Mouse (Mus musculus) lung, adult 2 months (tissue): ENCODE measurements at regions not wholly inside any gene's neighbourhood (a gene's known extent, or its start where the extent isn't known, plus 50 kb on each side); places are given as distances from the start of the nearest gene placed in this dataset.

Source experiments
- CTCF ChIP-seq: fragments of 200-500 bp; IDR thresholded peaks from 2 replicates; pipeline ENCODE4 v1.5.1; 2011; ENCODE audit warnings: mild to moderate bottlenecking, low read length, control low read depth; ENCODE audit not compliant: insufficient read depth
- POLR2A ChIP-seq: fragments of 200-500 bp; IDR thresholded peaks from 2 replicates; pipeline ENCODE4 v1.6.1; 2011; ENCODE audit warnings: low read depth, mild to moderate bottlenecking, control low read depth, low read length, borderline replicate concordance; ENCODE audit errors: extremely low read depth

DNA sequence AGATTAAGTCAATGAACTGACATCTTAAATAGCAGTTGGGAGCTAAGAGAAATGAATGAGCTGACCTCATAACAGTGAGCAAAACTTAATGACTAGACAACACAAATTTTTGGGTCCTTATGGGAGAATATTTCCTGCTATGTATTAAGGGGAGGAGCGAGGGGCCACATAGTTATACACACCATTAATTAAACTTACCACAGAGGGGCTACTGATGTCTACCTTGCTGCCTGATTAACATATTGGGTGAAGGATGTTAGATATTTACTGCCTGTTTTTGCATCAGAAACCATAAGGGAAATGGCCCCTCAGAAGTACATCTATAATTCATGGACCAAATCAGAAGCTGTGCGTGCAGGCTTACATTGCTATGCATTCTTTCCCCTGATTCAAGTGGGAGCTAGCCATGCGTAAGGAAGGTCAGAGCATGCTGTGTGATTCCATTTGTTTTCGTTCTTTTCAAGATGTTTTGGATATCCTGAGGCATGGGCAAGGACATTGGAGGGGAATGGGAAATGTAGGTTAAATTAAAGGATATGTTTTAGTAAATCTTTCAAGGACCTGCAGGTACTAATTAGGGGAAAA lies 437.9 kb downstream of the Flrt2 start:
- TF ChIP-seq POLR2A (no peak), CTCF (no peak)
